Mouse (Mus musculus): ENCODE measurements around the gene Ddr1. TPM values are rescaled to one million over a fixed set of nuclear protein-coding genes. Genes with fewer than 3 reads are reported as not detected.

Gene Ddr1
- polyA plus RNA-seq, 1 experiment from 2014 or later = 38.2 TPM

DNA sequence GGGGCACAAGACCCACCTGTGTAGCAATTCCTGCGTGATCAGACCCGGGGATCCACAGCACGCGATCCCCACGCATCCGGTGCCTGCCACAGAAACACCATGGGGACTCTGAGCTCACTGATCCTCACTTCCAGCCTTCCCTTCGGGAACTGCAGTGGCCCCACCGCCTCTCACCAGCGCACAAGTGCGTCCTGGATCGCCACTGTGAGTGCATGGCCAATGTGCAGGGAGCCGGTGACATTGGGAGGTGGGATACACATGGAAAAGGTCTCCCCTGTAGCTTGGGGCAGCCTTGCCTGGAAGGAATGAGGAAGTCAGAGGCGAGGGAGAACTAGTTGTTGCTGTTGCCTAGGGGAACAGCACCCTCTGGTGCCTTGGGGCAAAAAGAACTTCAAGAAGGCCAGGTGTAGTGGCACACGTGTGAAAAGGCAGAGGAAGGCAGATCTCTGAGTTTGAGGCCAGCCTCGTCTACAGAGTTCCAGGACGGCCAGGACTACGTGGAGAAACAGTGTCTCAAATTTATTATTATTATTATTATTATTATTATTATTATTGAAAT is 38.4 kb downstream of the Ddr1 start:
- H3K9me3 ChIP-seq (ENCODE audit: low read depth, low read length) = no peaks in the 10 kb centered on the region
- ATAC-seq (ENCODE audit: insufficient read depth) (peak; percentile 26; the same call in 1 of the 2 replicates), DNase-seq (peak; percentile 70)
- H3K9ac ChIP-seq = peak overlapping the region; percentile 84
- H3K36me3 ChIP-seq (ENCODE audit: insufficient read depth) = peaks cover 42% of the 10 kb centered on the region
- H3K4me2 ChIP-seq = peak overlapping the region; percentile 95
- peak; percentile 76 for TF ChIP-seq CTCF (IDR thresholded peaks at IDR 0.05; ENCODE audit: low read depth)
- WGBS = 68% methylated on average over 17 of the region's 17 CpGs
- H3K4me1 ChIP-seq (ENCODE audit: insufficient read depth) = 0 out of 2 replicates have a peak, but pooled peaks cover 4% of the 10 kb centered on the region
- no peak overlapping the region; the same call in 1 of the 2 replicates for H3K4me3 ChIP-seq (ENCODE audit: low read depth, low read length)
- H3K27me3 ChIP-seq (ENCODE audit: insufficient read depth, low read length) = no peaks in the 10 kb centered on the region
- H3K27ac ChIP-seq (ENCODE audit: low read depth) = no peak overlapping the region

DNA sequence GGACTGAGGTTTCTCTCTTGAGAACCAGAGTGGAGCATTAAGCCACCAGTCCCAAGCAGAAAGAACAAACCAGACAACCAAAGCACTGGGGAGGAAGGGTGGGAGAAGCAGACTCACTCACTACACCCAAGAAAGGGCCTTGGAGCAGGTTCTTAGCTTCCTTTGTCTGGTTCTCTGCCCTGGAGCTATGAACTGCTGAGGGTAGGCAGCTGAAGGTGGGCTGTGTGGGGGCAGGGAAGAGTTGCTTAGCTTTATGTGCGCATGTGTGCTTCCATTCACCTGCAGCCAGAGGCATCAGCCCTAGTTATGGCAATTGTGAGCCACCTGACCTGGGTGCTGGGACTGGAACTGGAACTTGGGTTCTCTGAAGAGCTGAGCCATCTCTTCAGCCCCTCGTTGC is 51.3 kb downstream of the Ddr1 start:
- WGBS = 74% methylated on average over 2 of the region's 2 CpGs
- no peak overlapping the region; the same call in 1 of the 2 replicates for H3K27ac ChIP-seq (ENCODE audit: low read depth)
- H3K4me3 ChIP-seq (ENCODE audit: low read depth, low read length) = no peak overlapping the region
- H3K4me1 ChIP-seq (ENCODE audit: insufficient read depth) = 0 out of 2 replicates have a peak, but pooled peaks cover 3% of the 10 kb centered on the region
- H3K9me3 ChIP-seq (ENCODE audit: low read depth, low read length) = no peaks in the 10 kb centered on the region
- peaks cover 35% of the 10 kb centered on the region for H3K36me3 ChIP-seq (ENCODE audit: insufficient read depth)
- H3K4me2 ChIP-seq = no peak overlapping the region
- ATAC-seq (ENCODE audit: insufficient read depth) = no peak
- TF ChIP-seq CTCF (IDR thresholded peaks at IDR 0.05; ENCODE audit: low read depth) = no peak
- no peaks in the 10 kb centered on the region for H3K27me3 ChIP-seq (ENCODE audit: insufficient read depth, low read length)
- no peak overlapping the region for H3K9ac ChIP-seq
- no peak for DNase-seq

DNA sequence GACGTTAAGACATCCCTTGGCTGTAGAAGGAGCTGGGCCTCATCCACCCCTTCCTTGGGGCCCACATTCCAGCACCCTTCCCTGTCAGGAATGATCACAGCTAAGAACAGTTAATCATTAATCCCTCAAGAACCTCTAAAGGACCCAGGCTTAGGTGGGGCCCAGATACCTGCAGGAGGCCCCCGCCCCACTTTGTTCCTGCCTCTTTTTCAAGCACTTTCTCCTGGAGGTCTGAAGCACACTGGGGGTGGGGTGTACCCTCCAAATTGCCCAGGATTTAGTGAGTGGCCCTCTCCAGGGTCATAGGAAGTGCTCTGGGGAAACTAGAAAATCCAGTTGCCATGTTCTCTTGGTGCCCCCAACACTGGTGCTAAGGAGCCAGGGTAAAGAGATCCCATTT is 55.0 kb downstream of the Ddr1 start:
- H3K4me3 ChIP-seq (ENCODE audit: low read depth, low read length) = peak overlapping the region; percentile 22
- WGBS = 50% methylated on average over 2 of the region's 2 CpGs
- H3K4me2 ChIP-seq = peak overlapping the region; percentile 53
- TF ChIP-seq CTCF (IDR thresholded peaks at IDR 0.05; ENCODE audit: low read depth) = no peak
- no peak overlapping the region for H3K9ac ChIP-seq
- no peaks in the 10 kb centered on the region for H3K27me3 ChIP-seq (ENCODE audit: insufficient read depth, low read length)
- 0 out of 2 replicates have a peak, but pooled peaks cover 3% of the 10 kb centered on the region for H3K4me1 ChIP-seq (ENCODE audit: insufficient read depth)
- H3K36me3 ChIP-seq (ENCODE audit: insufficient read depth) = no peaks in the 10 kb centered on the region; the same call in 1 of the 2 replicates
- peak overlapping the region; percentile 92 for H3K27ac ChIP-seq (ENCODE audit: low read depth)
- DNase-seq (peak; percentile 77), ATAC-seq (ENCODE audit: insufficient read depth) (peak; percentile 89)
- no peaks in the 10 kb centered on the region for H3K9me3 ChIP-seq (ENCODE audit: low read depth, low read length)

DNA sequence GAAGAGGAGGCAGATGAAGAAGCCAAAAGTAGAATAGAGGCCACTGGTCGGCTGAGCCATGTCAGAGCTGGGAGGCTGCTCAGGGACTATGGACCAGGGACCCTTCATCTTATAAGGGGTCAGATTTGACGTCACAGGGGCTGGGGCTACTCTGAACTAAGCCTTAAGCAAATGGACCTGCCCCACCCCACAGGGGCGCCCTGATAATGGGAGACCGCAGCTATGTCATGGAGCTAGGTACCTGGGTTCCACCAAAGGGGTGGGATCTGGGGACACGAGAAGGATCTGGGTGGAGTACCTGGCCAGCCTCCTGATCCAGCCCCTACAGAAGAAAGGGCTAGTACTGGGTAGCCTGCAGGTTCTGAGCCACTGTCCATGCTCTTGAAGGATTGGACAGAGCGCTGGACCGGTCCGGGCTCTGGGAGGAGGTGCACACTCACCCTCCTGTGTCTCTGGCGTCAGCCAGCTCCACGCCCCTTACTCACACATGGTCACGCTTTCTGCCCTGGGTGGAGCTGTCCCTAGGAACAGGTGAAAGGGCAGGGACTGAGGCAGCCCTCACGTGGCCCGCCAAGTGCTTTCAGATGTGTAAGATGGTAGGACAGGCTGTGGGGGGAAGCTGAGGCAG is 60.7 kb downstream of the Ddr1 start, which contains the start of gene Mucl3:
Gene Mucl3 (minus strand): TSS at position 87 of the 628 bp plus-strand sequence.
- 69% methylated on average over 13 of the region's 13 CpGs for WGBS
- H3K4me3 ChIP-seq (ENCODE audit: low read depth, low read length) = no peak within 1 kb of the TSS
- H3K27ac ChIP-seq (ENCODE audit: low read depth) = no peak within 1 kb of the TSS
- H3K36me3 ChIP-seq (ENCODE audit: insufficient read depth) = no peaks in the 10 kb centered on the region
- DNase-seq (no peak), ATAC-seq (ENCODE audit: insufficient read depth) (no peak)
- TF ChIP-seq CTCF (IDR thresholded peaks at IDR 0.05; ENCODE audit: low read depth) = no peak
- no peaks in the 10 kb centered on the region for H3K4me1 ChIP-seq (ENCODE audit: insufficient read depth)
- no peak within 1 kb of the TSS for H3K4me2 ChIP-seq
- H3K27me3 ChIP-seq (ENCODE audit: insufficient read depth, low read length) = no peaks in the 10 kb centered on the region
- no peak within 1 kb of the TSS for H3K9ac ChIP-seq
- no peaks in the 10 kb centered on the region for H3K9me3 ChIP-seq (ENCODE audit: low read depth, low read length)

DNA sequence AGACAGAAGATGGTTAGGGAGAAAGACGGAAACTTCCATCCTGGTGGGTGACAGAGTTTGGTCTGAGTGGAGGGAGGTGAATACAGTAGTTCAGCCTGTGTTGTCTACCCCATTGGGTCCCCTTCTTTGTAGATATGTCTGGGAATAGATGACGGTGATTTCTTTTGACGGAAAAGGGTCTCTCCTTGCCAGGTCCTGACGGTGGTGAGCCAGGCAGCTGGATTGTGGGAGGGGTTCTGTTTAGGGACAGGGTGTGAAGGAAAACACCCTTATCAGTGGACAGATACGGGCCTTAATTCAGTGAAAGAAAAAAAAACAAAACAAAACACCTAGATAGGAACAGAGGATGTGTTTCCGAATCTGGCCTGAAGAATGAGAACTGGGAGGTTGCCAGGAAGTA is 65.1 kb downstream of the Ddr1 start:
- peak overlapping the region; percentile 39 for H3K4me2 ChIP-seq
- ATAC-seq (ENCODE audit: insufficient read depth) (no peak), DNase-seq (no peak)
- TF ChIP-seq CTCF (IDR thresholded peaks at IDR 0.05; ENCODE audit: low read depth) = no peak
- no peak overlapping the region for H3K4me3 ChIP-seq (ENCODE audit: low read depth, low read length)
- H3K27me3 ChIP-seq (ENCODE audit: insufficient read depth, low read length) = no peaks in the 10 kb centered on the region
- H3K9ac ChIP-seq = no peak overlapping the region
- peak overlapping the region; percentile 79 for H3K27ac ChIP-seq (ENCODE audit: low read depth)
- WGBS = 46% methylated on average over 6 of the region's 6 CpGs
- H3K4me1 ChIP-seq (ENCODE audit: insufficient read depth) = peaks cover 14% of the 10 kb centered on the region
- H3K9me3 ChIP-seq (ENCODE audit: low read depth, low read length) = no peaks in the 10 kb centered on the region
- H3K36me3 ChIP-seq (ENCODE audit: insufficient read depth) = no peaks in the 10 kb centered on the region

GRCm38 (mm10) chr17:35638475-35639190 is 65.8 kb downstream of the Ddr1 start:
- no peak for TF ChIP-seq CTCF (IDR thresholded peaks at IDR 0.05; ENCODE audit: low read depth)
- WGBS = 19% methylated on average over 14 of the region's 14 CpGs
- DNase-seq (peak; percentile 96), ATAC-seq (ENCODE audit: insufficient read depth) (peak; percentile 93)
- Histone ChIP-seq H3K4me2 (peak overlapping the region; percentile 44), H3K9me3 (ENCODE audit: low read depth, low read length) (no peaks in the 10 kb centered on the region), H3K4me1 (ENCODE audit: insufficient read depth) (peaks cover 14% of the 10 kb centered on the region), H3K27me3 (ENCODE audit: insufficient read depth, low read length) (no peaks in the 10 kb centered on the region), H3K27ac (ENCODE audit: low read depth) (peak overlapping the region; percentile 79), H3K4me3 (ENCODE audit: low read depth, low read length) (no peak overlapping the region; the same call in 1 of the 2 replicates), H3K36me3 (ENCODE audit: insufficient read depth) (no peaks in the 10 kb centered on the region), H3K9ac (no peak overlapping the region; the same call in 1 of the 2 replicates)

DNA sequence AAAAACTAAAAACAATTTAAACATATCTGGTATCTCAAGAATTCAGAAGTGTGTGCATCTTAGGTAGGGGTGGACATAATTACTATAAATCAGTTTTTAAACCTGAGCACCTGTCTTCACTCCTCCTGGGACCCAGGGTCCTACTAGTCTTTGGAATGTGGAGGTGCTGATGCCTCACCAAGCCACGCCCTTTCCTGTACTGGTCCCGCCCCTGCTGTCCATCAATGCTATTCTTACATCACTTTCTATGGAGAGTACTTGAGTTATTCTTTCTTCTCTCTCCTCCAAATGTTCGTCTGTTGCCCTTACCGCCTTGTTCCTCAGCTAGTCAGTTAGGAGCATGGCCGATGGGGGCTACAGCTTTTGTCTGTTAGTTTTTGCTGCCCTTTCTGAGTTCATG is 68.1 kb downstream of the Ddr1 start:
- ATAC-seq (ENCODE audit: insufficient read depth) (no peak), DNase-seq (peak; percentile 78)
- peaks cover 14% of the 10 kb centered on the region for H3K4me1 ChIP-seq (ENCODE audit: insufficient read depth)
- H3K4me2 ChIP-seq = peak overlapping the region; percentile 69
- no peaks in the 10 kb centered on the region for H3K27me3 ChIP-seq (ENCODE audit: insufficient read depth, low read length)
- WGBS = 29% methylated on average over 5 of the region's 5 CpGs
- no peak overlapping the region for H3K4me3 ChIP-seq (ENCODE audit: low read depth, low read length)
- TF ChIP-seq CTCF (IDR thresholded peaks at IDR 0.05; ENCODE audit: low read depth) = no peak
- H3K9me3 ChIP-seq (ENCODE audit: low read depth, low read length) = no peaks in the 10 kb centered on the region
- no peak overlapping the region for H3K9ac ChIP-seq
- H3K36me3 ChIP-seq (ENCODE audit: insufficient read depth) = no peaks in the 10 kb centered on the region
- peak overlapping the region; percentile 77 for H3K27ac ChIP-seq (ENCODE audit: low read depth)
